In genomic region chr2:142700689-142701088, GRCm38 (mm10) we compare ENCODE assay signal across 9 mouse cellular contexts.
A peak's percentile ranks its signal among the peaks of the same experiment; 100 is the strongest.
DNase-seq lines count a peak whose midpoint lies in the region; ATAC-seq and TF ChIP-seq lines count a peak whose summit lies in the region.
"Had no signal": no experiment of that assay in that cellular context is flagged by ENCODE, and none has a peak within 500 bp of the region (broad histone marks: within the 10 kb centered on the region; RNA-seq: fewer than 3 reads in every experiment).

No protein-coding gene starts in this region.

- H3K36me3 ChIP-seq in forebrain, embryonic 12.5 days (replicated peaks) = no peaks in the 10 kb centered on the region
- no peaks in the 10 kb centered on the region for H3K36me3 ChIP-seq in neural tube, embryonic 15.5 days

- no peak overlapping the region for H3K9ac ChIP-seq in forebrain, embryonic 12.5 days
- H3K9ac ChIP-seq in neural tube, embryonic 15.5 days (replicated peaks) = no peak overlapping the region
- H3K9ac ChIP-seq: limb, embryonic 13.5 days had no signal

- no peaks in the 10 kb centered on the region for H3K9me3 ChIP-seq in forebrain, embryonic 12.5 days
- no peaks in the 10 kb centered on the region for H3K9me3 ChIP-seq in neural tube, embryonic 15.5 days (replicated peaks)
- H3K9me3 ChIP-seq: limb, embryonic 13.5 days had no signal

- H3K4me2 ChIP-seq in forebrain, embryonic 12.5 days = no peak overlapping the region
- H3K4me2 ChIP-seq in neural tube, embryonic 15.5 days = no peak overlapping the region
- H3K4me2 ChIP-seq: limb, embryonic 13.5 days had no signal

- DNase-seq in layer of hippocampus, adult 11-12 months (ENCODE audit: low spot score) = peak; percentile 47
- no peak for DNase-seq in layer of hippocampus, adult 9-10 months (ENCODE audit: low spot score)
- DNase-seq in layer of hippocampus, adult 2 months (ENCODE audit: low spot score in 2 of 2) = peak; percentile 25 to 34
- DNase-seq in thymus, postnatal 0 days (ENCODE audit: low spot score) = no peak

- H3K27ac ChIP-seq in forebrain, embryonic 12.5 days = no peak overlapping the region
- no peak overlapping the region for H3K27ac ChIP-seq in layer of hippocampus, adult 2 months
- H3K27ac ChIP-seq in neural tube, embryonic 15.5 days (replicated peaks) = no peak overlapping the region
- H3K27ac ChIP-seq: limb, embryonic 13.5 days had no signal

- ATAC-seq in forebrain, embryonic 12.5 days (ENCODE audit: low FRiP score) = 0 out of 2 replicates have a peak, but pooled peaks have one; percentile 35
- peak; percentile 50; the same call in 1 of the 2 replicates for ATAC-seq in neural tube, embryonic 15.5 days (ENCODE audit: low FRiP score)
- ATAC-seq in granulocyte monocyte progenitor cell, adult 5-6 weeks (replicated peaks; ENCODE audit: poor library complexity, severe bottlenecking) = no peak

- TF ChIP-seq CTCF in layer of hippocampus, adult 2 months (conservative IDR thresholded peaks at IDR 0.05) = no peak

- WGBS in forebrain, embryonic 12.5 days = 48% methylated on average over 4 of the region's 4 CpGs
- WGBS in neural tube, embryonic 15.5 days = 25% methylated on average over 4 of the region's 4 CpGs

- H3K4me3 ChIP-seq in forebrain, embryonic 12.5 days (replicated peaks) = no peak overlapping the region
- no peak overlapping the region for H3K4me3 ChIP-seq in layer of hippocampus, adult 2 months
- no peak overlapping the region for H3K4me3 ChIP-seq in neural tube, embryonic 15.5 days (replicated peaks)
- H3K4me3 ChIP-seq: erythroblast, embryonic 14.5 days; limb, embryonic 13.5 days had no signal

- H3K4me1 ChIP-seq in forebrain, embryonic 12.5 days = peaks cover 10% of the 10 kb centered on the region
- H3K4me1 ChIP-seq in neural tube, embryonic 15.5 days = peaks cover 3% of the 10 kb centered on the region; the same call in 1 of the 2 replicates

- H3K27me3 ChIP-seq in forebrain, embryonic 12.5 days = no peaks in the 10 kb centered on the region
- H3K27me3 ChIP-seq in neural tube, embryonic 15.5 days (replicated peaks) = no peaks in the 10 kb centered on the region
- H3K27me3 ChIP-seq: limb, embryonic 13.5 days had no signal

Comparison
In these comparisons a context has a peak if more than half of its experiments do, and no peak if none do; other contexts are left out.
1. DNase-seq: peak in layer of hippocampus, adult 11-12 months (single experiment) and layer of hippocampus, adult 2 months (2 of 2); none in layer of hippocampus, adult 9-10 months (single experiment) and thymus, postnatal 0 days (single experiment).